19 mouse cellular contexts compared by ENCODE assay signal in genomic region chr16:31608964-31609363, GRCm38 (mm10). TPM values are rescaled to one million over a fixed set of nuclear protein-coding genes. Genes with fewer than 3 reads are reported as not detected.
DNase-seq lines count a peak whose midpoint lies in the region; ATAC-seq and TF ChIP-seq lines count a peak whose summit lies in the region.
"Had no signal": no experiment of that assay in that cellular context is flagged by ENCODE, and none has a peak within 500 bp of the region (broad histone marks: within the 10 kb centered on the region; RNA-seq: fewer than 3 reads in every experiment).

No protein-coding gene starts in this region.

- no peak overlapping the region for H3K4me3 ChIP-seq in kidney, adult 2 months (ENCODE audit: insufficient read depth, low read depth, low read length)
- no peak overlapping the region for H3K4me3 ChIP-seq in neural tube, embryonic 13.5 days
- no peak overlapping the region for H3K4me3 ChIP-seq in forebrain, embryonic 10.5 days
- H3K4me3 ChIP-seq: erythroblast, embryonic 14.5 days; megakaryocyte, embryonic 14.5 days had no signal

- no peaks in the 10 kb centered on the region for H3K4me1 ChIP-seq in kidney, adult 2 months (ENCODE audit: control insufficient read depth, insufficient read depth, low read length)
- H3K4me1 ChIP-seq in neural tube, embryonic 13.5 days (replicated peaks), result peaks cover 9% of the 10 kb centered on the region; the same call in 1 of the 2 replicates
- H3K4me1 ChIP-seq in forebrain, embryonic 10.5 days, result peaks cover 4% of the 10 kb centered on the region; the same call in 1 of the 2 replicates

- no peak for TF ChIP-seq POLR2A in kidney, adult 2 months (IDR thresholded peaks at IDR 0.05; ENCODE audit: low read depth, low read length)

- no peaks in the 10 kb centered on the region for H3K27me3 ChIP-seq in kidney, adult 2 months (replicated peaks; ENCODE audit: control insufficient read depth, insufficient read depth, low read length)
- no peaks in the 10 kb centered on the region for H3K27me3 ChIP-seq in neural tube, embryonic 13.5 days
- H3K27me3 ChIP-seq in forebrain, embryonic 10.5 days (ENCODE audit: poor library complexity, severe bottlenecking), result no peaks in the 10 kb centered on the region

- no peak overlapping the region for H3K4me2 ChIP-seq in neural tube, embryonic 13.5 days

- intact Hi-C loops in gastrocnemius, postnatal 14 days (cut with DNase I; ENCODE audit: low total_unique reads), result no loop called here

- 35% methylated on average over 7 of the region's 7 CpGs for WGBS in kidney, adult 2 months
- WGBS in neural tube, embryonic 13.5 days, result 51% methylated on average over 7 of the region's 7 CpGs
- 96% methylated on average over 7 of the region's 7 CpGs for whole genome bisulfite sequencing in forebrain, embryonic 10.5 days

- no peak for ATAC-seq in neural tube, embryonic 13.5 days (ENCODE audit: low read depth)
- ATAC-seq: forebrain, embryonic 16.5 days; hindbrain, postnatal 0 days had no signal

- no peaks in the 10 kb centered on the region for H3K9me3 ChIP-seq in neural tube, embryonic 13.5 days
- H3K9me3 ChIP-seq in forebrain, embryonic 10.5 days, result no peaks in the 10 kb centered on the region

- no peak for TF ChIP-seq CTCF in kidney, adult 2 months (conservative IDR thresholded peaks at IDR 0.05; ENCODE audit: insufficient read depth, insufficient read length, low read depth, low read length)

- H3K9ac ChIP-seq in neural tube, embryonic 13.5 days, result no peak overlapping the region

- no peak overlapping the region for H3K27ac ChIP-seq in kidney, adult 2 months (ENCODE audit: insufficient read depth, low read depth, low read length)
- H3K27ac ChIP-seq in neural tube, embryonic 13.5 days (replicated peaks), result 0 out of 2 replicates have a peak overlapping the region, but pooled peaks have one; percentile 14
- H3K27ac ChIP-seq in forebrain, embryonic 10.5 days, result no peak overlapping the region
- H3K27ac ChIP-seq: hindbrain, postnatal 0 days; stomach, postnatal 0 days had no signal

- H3K36me3 ChIP-seq in kidney, adult 2 months (ENCODE audit: control insufficient read depth, insufficient read depth, low read length), result no peaks in the 10 kb centered on the region
- H3K36me3 ChIP-seq in neural tube, embryonic 13.5 days, result no peaks in the 10 kb centered on the region
- H3K36me3 ChIP-seq in forebrain, embryonic 10.5 days (replicated peaks), result no peaks in the 10 kb centered on the region

- DNase-seq in kidney, adult 2 months, result peak; percentile 28
- DNase-seq in kidney, adult 11 months, result no peak
- no peak for DNase-seq in neural tube, embryonic 10.5 days (ENCODE audit: extremely low spot score, low spot score)
- DNase-seq in gastrocnemius, postnatal 14 days, result peak; percentile 49
- DNase-seq in skeletal muscle tissue, adult 2 months (ENCODE audit: low read depth, low spot score), result peak; percentile 71
- no peak for DNase-seq in left cerebral cortex, adult 18-20 months (ENCODE audit: low spot score in 2 of 2)
- DNase-seq in forebrain, embryonic 10.5 days (ENCODE audit: extremely low spot score, low spot score), result no peak
- DNase-seq: adrenal gland, postnatal 25 days; cerebellum, adult 8-10 months; layer of hippocampus, postnatal 36 days; left cerebral cortex, postnatal 4 days; spleen, adult 18-20 months; thymus, postnatal 36 days had no signal

RNA-seq across cellular contexts. Expression of gene Dlg1, which starts 54.3 kb away (rescaled TPM):
- 20.4 and 24.6 TPM in 2 replicates for polyA plus RNA-seq in kidney, adult 2 months (2012; rRNA removed)
- polyA plus RNA-seq in neural tube, embryonic 13.5 days (2015; fragmentation: Nextera tagmentation; extraction: Ambion mirVana), result 13.3 and 13.7 TPM in 2 replicates
- 10 to 100 TPM; 26.4 to 30.9 TPM for total RNA-seq in gastrocnemius, postnatal 14 days (2021)
- 100 to 1,000 TPM; 179 to 196 TPM for total RNA-seq in left cerebral cortex, adult 18-20 months (2021)
- polyA plus RNA-seq in forebrain, embryonic 10.5 days (2016; fragmentation: Nextera tagmentation; extraction: Ambion mirVana), result 30.9 TPM in 2 replicates

Comparison
In these comparisons a context has a peak if more than half of its experiments do, and no peak if none do; other contexts are left out.
1. DNase-seq: peak in kidney, adult 2 months (single experiment), gastrocnemius, postnatal 14 days (single experiment) and skeletal muscle tissue, adult 2 months (single experiment); none in kidney, adult 11 months (single experiment), neural tube, embryonic 10.5 days (single experiment), left cerebral cortex, adult 18-20 months (0 of 2) and forebrain, embryonic 10.5 days (single experiment).